Mouse (Mus musculus) embryonic facial prominence, embryonic 15.5 days (tissue): ENCODE results near the gene Eps15l1. TPM values are rescaled to one million over a fixed set of nuclear protein-coding genes. Genes with fewer than 3 reads are reported as not detected.

Experiments used
- ATAC-seq: fragments of 200-750 bp; cut with Nextera tagmentation; 2 replicates; pipeline ENCODE4 v1.8.0; 2017; ENCODE audit warnings: low read depth, moderate TSS enrichment; ENCODE audit not compliant: insufficient number of reproducible peaks, low FRiP score, low TSS enrichment
- H3K27ac ChIP-seq: fragments of 300-500 bp; sonication (generic); replicated peaks from 2 replicates; pipeline ENCODE4 v1.5.1; 2015; ENCODE audit warnings: mild to moderate bottlenecking, inconsistent platforms
- H3K27me3 ChIP-seq: fragments of 300-500 bp; sonication (generic); 2 replicates; pipeline ENCODE4 v1.6.1; 2015; ENCODE audit warnings: inconsistent platforms
- H3K36me3 ChIP-seq: fragments of 300-500 bp; sonication (generic); 2 replicates; pipeline ENCODE4 v1.6.1; 2015; ENCODE audit warnings: mild to moderate bottlenecking, inconsistent platforms
- H3K4me1 ChIP-seq: fragments of 300-500 bp; sonication (generic); 2 replicates; pipeline ENCODE4 v1.6.1; 2015; ENCODE audit warnings: inconsistent platforms
- H3K4me2 ChIP-seq: fragments of 300-500 bp; sonication (generic); replicated peaks from 2 replicates; pipeline ENCODE4 v1.6.1; 2015; ENCODE audit warnings: mild to moderate bottlenecking, inconsistent platforms
- H3K4me3 ChIP-seq: fragments of 300-500 bp; sonication (generic); replicated peaks from 2 replicates; pipeline ENCODE4 v1.5.1; 2015; ENCODE audit warnings: mild to moderate bottlenecking, inconsistent platforms
- H3K9ac ChIP-seq: fragments of 300-500 bp; sonication (generic); 2 replicates; pipeline ENCODE4 v1.6.1; 2015; ENCODE audit warnings: inconsistent platforms
- H3K9me3 ChIP-seq: fragments of 300-500 bp; sonication (generic); replicated peaks from 2 replicates; pipeline ENCODE4 v1.6.1; 2016; ENCODE audit warnings: inconsistent platforms
- WGBS: fragments of 180-500 bp; shearing (Covaris S2); methylation state at CpG from one replicate; pipeline ENCODE4 v1.1.7; 2015; 5-methylcytosine and 5-hydroxymethylcytosine counted together
- polyA plus RNA-seq: library from polyadenylated mRNA; unstranded; fragments of >200 nt; fragmentation: Nextera tagmentation; extraction: Ambion mirVana; gene quantifications from 2 replicates; pipeline ENCODE4 v1.2.1, GENCODE M21; 2015

Gene Eps15l1
- polyA plus RNA-seq, 1 experiment from 2014 or later = 56.6 TPM

- Histone ChIP-seq H3K27ac (no peak overlapping the region; the same call in 1 of the 2 replicates), H3K27me3 (no peaks in the 10 kb centered on the region), H3K4me3 (no peak overlapping the region), H3K4me2 (no peak overlapping the region), H3K9me3 (no peaks in the 10 kb centered on the region), H3K9ac (no peak overlapping the region), H3K4me1 (no peaks in the 10 kb centered on the region), H3K36me3 (peaks cover 35% of the 10 kb centered on the region)
- WGBS = 85% methylated on average over 8 of the region's 8 CpGs
- 0 out of 2 replicates have a peak, but pooled peaks have one; percentile 48 for ATAC-seq
Measured at GRCm38 (mm10) chr8:72350727-72351126, 70.5 kb downstream of the Eps15l1 start.

- H3K4me1 ChIP-seq = no peaks in the 10 kb centered on the region
- no peaks in the 10 kb centered on the region for H3K9me3 ChIP-seq
- no peak overlapping the region for H3K9ac ChIP-seq
- H3K27me3 ChIP-seq = no peaks in the 10 kb centered on the region
- H3K36me3 ChIP-seq = peaks cover 39% of the 10 kb centered on the region
- WGBS = 91% methylated on average over 9 of the region's 9 CpGs
- no peak overlapping the region for H3K27ac ChIP-seq
- ATAC-seq = no peak
- H3K4me2 ChIP-seq = no peak overlapping the region
- H3K4me3 ChIP-seq = no peak overlapping the region
Measured at GRCm38 (mm10) chr8:72349838-72350237, 71.4 kb downstream of the Eps15l1 start.

GRCm38 (mm10) chr8:72348956-72349355, 72.3 kb downstream of the Eps15l1 start:
- H3K4me3 ChIP-seq = no peak overlapping the region
- H3K4me1 ChIP-seq = no peaks in the 10 kb centered on the region
- no peak overlapping the region for H3K27ac ChIP-seq
- no peak for ATAC-seq
- H3K27me3 ChIP-seq = no peaks in the 10 kb centered on the region
- H3K9ac ChIP-seq = no peak overlapping the region
- H3K4me2 ChIP-seq = no peak overlapping the region
- H3K9me3 ChIP-seq = no peaks in the 10 kb centered on the region
- peaks cover 43% of the 10 kb centered on the region for H3K36me3 ChIP-seq
- 83% methylated on average over 1 of the region's 1 CpGs for WGBS

- WGBS = 87% methylated on average over 2 of the region's 2 CpGs
- peaks cover 38% of the 10 kb centered on the region for H3K36me3 ChIP-seq
Measured at GRCm38 (mm10) chr8:72348114-72348513, 73.1 kb downstream of the Eps15l1 start.

GRCm38 (mm10) chr8:72347553-72347952, 73.7 kb downstream of the Eps15l1 start:
- 88% methylated on average over 1 of the region's 1 CpGs for WGBS
- Histone ChIP-seq H3K9ac (no peak overlapping the region), H3K4me1 (no peaks in the 10 kb centered on the region), H3K9me3 (no peaks in the 10 kb centered on the region), H3K27me3 (no peaks in the 10 kb centered on the region), H3K4me3 (no peak overlapping the region), H3K27ac (no peak overlapping the region), H3K36me3 (peaks cover 33% of the 10 kb centered on the region), H3K4me2 (no peak overlapping the region)
- ATAC-seq = no peak

More at GRCm38 (mm10) chr8:72348114-72348513, 73.1 kb downstream of the Eps15l1 start:
- no peak overlapping the region for H3K9ac ChIP-seq
- no peaks in the 10 kb centered on the region for H3K9me3 ChIP-seq
- no peak overlapping the region for H3K4me2 ChIP-seq
- no peak overlapping the region for H3K4me3 ChIP-seq
- ATAC-seq = no peak
- H3K4me1 ChIP-seq = no peaks in the 10 kb centered on the region
- no peaks in the 10 kb centered on the region for H3K27me3 ChIP-seq
- H3K27ac ChIP-seq = no peak overlapping the region

- Histone ChIP-seq H3K36me3 (peaks cover 61% of the 10 kb centered on the region), H3K27me3 (no peaks in the 10 kb centered on the region), H3K9me3 (no peaks in the 10 kb centered on the region), H3K4me2 (no peak overlapping the region), H3K4me1 (no peaks in the 10 kb centered on the region), H3K27ac (no peak overlapping the region), H3K9ac (no peak overlapping the region), H3K4me3 (no peak overlapping the region)
- no peak for ATAC-seq
- 72% methylated on average over 4 of the region's 4 CpGs for WGBS
Measured at GRCm38 (mm10) chr8:72343725-72344124, 77.5 kb downstream of the Eps15l1 start.

- 84% methylated on average over 5 of the region's 5 CpGs for WGBS
- no peaks in the 10 kb centered on the region for H3K27me3 ChIP-seq
- no peak for ATAC-seq
- H3K4me2 ChIP-seq = no peak overlapping the region
- H3K9me3 ChIP-seq = no peaks in the 10 kb centered on the region
- H3K4me3 ChIP-seq = no peak overlapping the region
- peaks cover 69% of the 10 kb centered on the region for H3K36me3 ChIP-seq
- H3K9ac ChIP-seq = no peak overlapping the region
- no peak overlapping the region for H3K27ac ChIP-seq
- H3K4me1 ChIP-seq = no peaks in the 10 kb centered on the region
Measured at GRCm38 (mm10) chr8:72342556-72343300, 78.5 kb downstream of the Eps15l1 start.

- H3K9me3 ChIP-seq = no peaks in the 10 kb centered on the region
- H3K27ac ChIP-seq = no peak overlapping the region
- no peaks in the 10 kb centered on the region for H3K27me3 ChIP-seq
- H3K4me2 ChIP-seq = no peak overlapping the region
- H3K4me3 ChIP-seq = no peak overlapping the region
- H3K4me1 ChIP-seq = no peaks in the 10 kb centered on the region
- H3K9ac ChIP-seq = no peak overlapping the region
- ATAC-seq = no peak
- peaks cover 57% of the 10 kb centered on the region for H3K36me3 ChIP-seq
Measured at GRCm38 (mm10) chr8:72337034-72337433, 84.2 kb downstream of the Eps15l1 start.

- Histone ChIP-seq H3K36me3 (peaks cover 50% of the 10 kb centered on the region), H3K9ac (no peak overlapping the region), H3K4me1 (no peaks in the 10 kb centered on the region), H3K9me3 (no peaks in the 10 kb centered on the region), H3K4me3 (no peak overlapping the region), H3K27me3 (no peaks in the 10 kb centered on the region), H3K27ac (no peak overlapping the region), H3K4me2 (no peak overlapping the region)
- 76% methylated on average over 2 of the region's 2 CpGs for WGBS
- ATAC-seq = no peak
Measured at GRCm38 (mm10) chr8:72336273-72336672, 85.0 kb downstream of the Eps15l1 start.

GRCm38 (mm10) chr8:72334144-72334641, 87.1 kb downstream of the Eps15l1 start:
- Histone ChIP-seq H3K27me3 (no peaks in the 10 kb centered on the region), H3K4me3 (no peak overlapping the region), H3K9ac (no peak overlapping the region), H3K27ac (no peak overlapping the region), H3K36me3 (peaks cover 29% of the 10 kb centered on the region), H3K4me2 (no peak overlapping the region), H3K9me3 (no peaks in the 10 kb centered on the region), H3K4me1 (no peaks in the 10 kb centered on the region)
- no peak for ATAC-seq
- whole genome bisulfite sequencing = 79% methylated on average over 4 of the region's 4 CpGs

GRCm38 (mm10) chr8:72333429-72334143, 87.7 kb downstream of the Eps15l1 start:
- Histone ChIP-seq H3K4me1 (no peaks in the 10 kb centered on the region), H3K9ac (no peak overlapping the region), H3K4me3 (no peak overlapping the region), H3K27me3 (no peaks in the 10 kb centered on the region), H3K4me2 (no peak overlapping the region), H3K27ac (no peak overlapping the region), H3K9me3 (no peaks in the 10 kb centered on the region), H3K36me3 (peaks cover 23% of the 10 kb centered on the region)
- no peak for ATAC-seq
- WGBS = 40% methylated on average over 3 of the region's 3 CpGs
